23 mouse cellular contexts compared by ENCODE assay signal in the genomic region with DNA sequence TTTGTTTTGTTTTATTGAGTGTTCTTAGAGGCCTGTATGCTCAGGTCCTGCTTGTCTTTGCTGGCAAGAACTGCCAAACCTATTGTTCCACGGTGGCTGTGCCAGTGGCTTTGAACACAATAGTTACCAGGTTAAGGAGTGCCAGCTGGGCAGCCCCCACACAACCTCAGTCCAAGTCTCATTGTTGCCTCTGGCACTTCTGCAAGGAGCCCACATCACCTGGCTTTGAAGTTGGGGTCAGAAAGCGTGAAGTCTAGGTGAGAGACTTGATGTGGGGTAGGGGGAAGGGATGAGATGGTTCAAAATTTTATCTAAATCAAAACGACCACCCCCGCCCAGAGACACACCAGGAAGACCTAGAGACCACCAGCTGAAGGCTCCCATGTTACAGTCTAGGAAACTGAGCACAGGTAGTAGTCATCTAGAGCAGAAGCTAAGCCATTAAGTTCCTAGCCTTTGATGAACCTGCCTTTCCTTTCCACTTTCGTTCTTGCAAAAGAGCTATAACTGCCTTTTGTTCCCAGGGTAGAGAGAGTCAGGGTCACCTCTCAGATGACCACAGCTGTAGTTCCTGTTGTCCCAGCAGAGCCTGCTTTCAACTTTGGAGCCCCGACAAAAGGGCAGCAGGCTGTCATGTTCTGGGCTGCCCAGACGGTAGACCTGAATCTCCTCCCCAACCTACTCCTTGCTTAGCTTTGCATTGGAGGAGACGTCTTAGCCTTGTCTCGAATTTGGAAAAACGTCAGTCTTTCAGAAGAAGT. TPM values are rescaled to one million over a fixed set of nuclear protein-coding genes. Genes with fewer than 3 reads are reported as not detected.
A peak's percentile ranks its signal among the peaks of the same experiment; 100 is the strongest.
DNase-seq lines count a peak whose midpoint lies in the region; ATAC-seq and TF ChIP-seq lines count a peak whose summit lies in the region.
"Had no signal": no experiment of that assay in that cellular context is flagged by ENCODE, and none has a peak within 500 bp of the region (broad histone marks: within the 10 kb centered on the region; RNA-seq: fewer than 3 reads in every experiment).

No protein-coding gene starts in this region.

- H3K27ac ChIP-seq in liver, adult 2 months (replicated peaks; ENCODE audit: insufficient read depth, low read depth, low read length): peak overlapping the region; percentile 47; the same call in 1 of the 2 replicates
- H3K27ac ChIP-seq in liver, embryonic 11.5 days (ENCODE audit: low read depth, low read length): no peak overlapping the region
- no peak overlapping the region for H3K27ac ChIP-seq in liver, postnatal 0 days (ENCODE audit: low read depth)
- H3K27ac ChIP-seq in liver, embryonic 12.5 days: no peak overlapping the region
- H3K27ac ChIP-seq: embryonic facial prominence, embryonic 13.5 days; embryonic facial prominence, embryonic 15.5 days; forebrain, embryonic 10.5 days; forebrain, embryonic 12.5 days had no signal

- no peak for TF ChIP-seq POLR2A in liver, adult 2 months (IDR thresholded peaks at IDR 0.05; ENCODE audit: extremely low read depth, insufficient read depth, low read length)

- peak; percentile 60 for DNase-seq in liver, adult 2 months (ENCODE audit: extremely low read depth, low read depth, low spot score)
- DNase-seq in liver, embryonic 11.5 days (ENCODE audit: low spot score): no peak
- DNase-seq in liver, postnatal 0 days: no peak
- DNase-seq: adrenal gland, adult 2 months; adrenal gland, postnatal 10 days; adrenal gland, postnatal 25 days; cerebellum, adult 11 months; cerebellum, adult 18-20 months; cerebellum, adult 8-10 months; cerebellum, adult 9-11 months; cerebellum, postnatal 14 days; cerebellum, postnatal 36 days; embryo, embryonic 11 days had no signal

- WGBS in liver, adult 2 months: 53% methylated on average over 10 of the region's 10 CpGs
- 73% methylated on average over 10 of the region's 10 CpGs for WGBS in liver, embryonic 11.5 days
- 62% methylated on average over 10 of the region's 10 CpGs for WGBS in liver, postnatal 0 days (ENCODE audit: insufficient replicate concordance)
- WGBS in liver, embryonic 12.5 days (ENCODE audit: insufficient replicate concordance): 56% methylated on average over 10 of the region's 10 CpGs

- TF ChIP-seq CTCF in liver, adult 2 months (IDR thresholded peaks at IDR 0.05; ENCODE audit: low read depth, low read length): no peak
- TF ChIP-seq CTCF in liver, postnatal 0 days (IDR thresholded peaks at IDR 0.05; ENCODE audit: low read depth): no peak

- no peaks in the 10 kb centered on the region for H3K79me2 ChIP-seq in liver, adult 2 months (ENCODE audit: control insufficient read depth, insufficient read depth, low read length)

- no peak for ATAC-seq in liver, embryonic 11.5 days (replicated peaks; ENCODE audit: low FRiP score)
- peak; percentile 49 for ATAC-seq in liver, postnatal 0 days
- ATAC-seq in liver, embryonic 12.5 days: no peak
- ATAC-seq: forebrain, embryonic 14.5 days; forebrain, embryonic 16.5 days had no signal

- H3K4me3 ChIP-seq in liver, adult 2 months (ENCODE audit: insufficient read depth, low read depth, low read length): no peak overlapping the region
- H3K4me3 ChIP-seq in liver, embryonic 11.5 days (ENCODE audit: low read depth, low read length): no peak overlapping the region
- no peak overlapping the region for H3K4me3 ChIP-seq in liver, postnatal 0 days (ENCODE audit: low read depth, low read length)
- no peak overlapping the region for H3K4me3 ChIP-seq in liver, embryonic 12.5 days
- H3K4me3 ChIP-seq: embryonic facial prominence, embryonic 13.5 days; embryonic facial prominence, embryonic 15.5 days; erythroblast, embryonic 14.5 days; forebrain, embryonic 10.5 days; forebrain, embryonic 12.5 days had no signal

- peaks cover 32% of the 10 kb centered on the region for H3K4me1 ChIP-seq in liver, adult 2 months (ENCODE audit: control insufficient read depth, insufficient read depth, low read length)
- H3K4me1 ChIP-seq in liver, embryonic 11.5 days (replicated peaks; ENCODE audit: control insufficient read depth, insufficient read depth, low read length): no peaks in the 10 kb centered on the region
- peaks cover 11% of the 10 kb centered on the region for H3K4me1 ChIP-seq in liver, postnatal 0 days (ENCODE audit: insufficient read depth)
- no peaks in the 10 kb centered on the region; the same call in 1 of the 2 replicates for H3K4me1 ChIP-seq in liver, embryonic 12.5 days
- H3K4me1 ChIP-seq: embryonic facial prominence, embryonic 13.5 days; embryonic facial prominence, embryonic 15.5 days; forebrain, embryonic 10.5 days; forebrain, embryonic 12.5 days had no signal

- H3K9me3 ChIP-seq in liver, embryonic 11.5 days (ENCODE audit: control insufficient read depth, low read length): no peaks in the 10 kb centered on the region
- H3K9me3 ChIP-seq in liver, postnatal 0 days (ENCODE audit: low read length): no peaks in the 10 kb centered on the region
- H3K9me3 ChIP-seq in liver, embryonic 12.5 days (replicated peaks): no peaks in the 10 kb centered on the region
- H3K9me3 ChIP-seq: embryonic facial prominence, embryonic 13.5 days; embryonic facial prominence, embryonic 15.5 days; forebrain, embryonic 10.5 days; forebrain, embryonic 12.5 days had no signal

- no peak overlapping the region for H3K9ac ChIP-seq in liver, adult 2 months (ENCODE audit: low read depth, low read length)
- H3K9ac ChIP-seq in liver, embryonic 11.5 days (ENCODE audit: low read depth, low read length): no peak overlapping the region
- no peak overlapping the region for H3K9ac ChIP-seq in liver, postnatal 0 days (replicated peaks)
- H3K9ac ChIP-seq in liver, embryonic 12.5 days: no peak overlapping the region
- H3K9ac ChIP-seq: embryonic facial prominence, embryonic 13.5 days; embryonic facial prominence, embryonic 15.5 days; forebrain, embryonic 12.5 days had no signal

- no peaks in the 10 kb centered on the region for H3K27me3 ChIP-seq in liver, adult 2 months (ENCODE audit: control insufficient read depth, insufficient read depth, low read length)
- no peaks in the 10 kb centered on the region for H3K27me3 ChIP-seq in liver, embryonic 11.5 days (replicated peaks; ENCODE audit: control insufficient read depth, insufficient read depth, low read length)
- no peaks in the 10 kb centered on the region for H3K27me3 ChIP-seq in liver, postnatal 0 days (ENCODE audit: insufficient read depth, low read length)
- H3K27me3 ChIP-seq in liver, embryonic 12.5 days (replicated peaks): no peaks in the 10 kb centered on the region
- H3K27me3 ChIP-seq: embryonic facial prominence, embryonic 13.5 days; embryonic facial prominence, embryonic 15.5 days; forebrain, embryonic 12.5 days had no signal

- no peak for TF ChIP-seq EP300 in liver, postnatal 0 days (IDR thresholded peaks at IDR 0.05; ENCODE audit: low read depth)

- H3K4me2 ChIP-seq in liver, embryonic 11.5 days: no peak overlapping the region
- no peak overlapping the region for H3K4me2 ChIP-seq in liver, postnatal 0 days (ENCODE audit: low read depth, low read length)
- H3K4me2 ChIP-seq in liver, embryonic 12.5 days: no peak overlapping the region
- H3K4me2 ChIP-seq: embryonic facial prominence, embryonic 13.5 days; embryonic facial prominence, embryonic 15.5 days; forebrain, embryonic 12.5 days had no signal

- H3K36me3 ChIP-seq in liver, adult 2 months (ENCODE audit: control insufficient read depth, insufficient read depth, low read length): peaks cover 13% of the 10 kb centered on the region; the same call in 1 of the 2 replicates
- no peaks in the 10 kb centered on the region for H3K36me3 ChIP-seq in liver, embryonic 11.5 days (ENCODE audit: control insufficient read depth, insufficient read depth, low read length)
- no peaks in the 10 kb centered on the region for H3K36me3 ChIP-seq in liver, postnatal 0 days (replicated peaks; ENCODE audit: insufficient read depth, low read length)
- H3K36me3 ChIP-seq in liver, embryonic 12.5 days: no peaks in the 10 kb centered on the region
- H3K36me3 ChIP-seq: embryonic facial prominence, embryonic 13.5 days; embryonic facial prominence, embryonic 15.5 days; forebrain, embryonic 10.5 days; forebrain, embryonic 12.5 days had no signal

RNA-seq across cellular contexts. Expression of gene Foxa2, which starts 48.4 kb away (rescaled TPM):
- 11.2 and 14.2 TPM in 2 replicates for total RNA-seq in liver, adult 2 months (2014; rRNA removed)
- 66.4 and 103 TPM in 2 replicates for polyA plus RNA-seq in liver, adult 2 months (2012; rRNA removed)
- 8.8 and 10.5 TPM in 2 replicates for polyA plus RNA-seq in liver, embryonic 11.5 days (2014; fragmentation: Nextera tagmentation; extraction: Ambion mirVana)
- polyA plus RNA-seq in liver, postnatal 0 days (2015; fragmentation: Nextera tagmentation; extraction: Ambion mirVana): 10.1 and 12.6 TPM in 2 replicates
- 5.0 and 5.4 TPM in 2 replicates for polyA plus RNA-seq in liver, embryonic 12.5 days (2016; fragmentation: Nextera tagmentation; extraction: Ambion mirVana)
- total RNA-seq: adrenal gland, adult 2 months; adrenal gland, postnatal 25 days; common myeloid progenitor, adult 5-6 weeks; MEL had no signal
- polyA plus RNA-seq: erythroblast, embryonic 14.5 days; forebrain, embryonic 16.5 days had no signal
